Mouse (Mus musculus) adrenal gland, adult (tissue): ENCODE results near the gene Pus7.

Experiments used
- DNase-seq, 2 experiments: peaks; one replicate each; pipeline ENCODE4 v3.0.0; 2022 to 2023; ENCODE audit warnings: low spot score in 1 of 2; ENCODE audit not compliant: inconsistent age in 2 of 2

Pus7 gene

GRCm38 (mm10) chr5:23782931-23783877, at the start of gene Pus7:
Pus7 (minus strand) TSS chr5:23783711.
- peak; percentile 91 to 95 for DNase-seq

DNA sequence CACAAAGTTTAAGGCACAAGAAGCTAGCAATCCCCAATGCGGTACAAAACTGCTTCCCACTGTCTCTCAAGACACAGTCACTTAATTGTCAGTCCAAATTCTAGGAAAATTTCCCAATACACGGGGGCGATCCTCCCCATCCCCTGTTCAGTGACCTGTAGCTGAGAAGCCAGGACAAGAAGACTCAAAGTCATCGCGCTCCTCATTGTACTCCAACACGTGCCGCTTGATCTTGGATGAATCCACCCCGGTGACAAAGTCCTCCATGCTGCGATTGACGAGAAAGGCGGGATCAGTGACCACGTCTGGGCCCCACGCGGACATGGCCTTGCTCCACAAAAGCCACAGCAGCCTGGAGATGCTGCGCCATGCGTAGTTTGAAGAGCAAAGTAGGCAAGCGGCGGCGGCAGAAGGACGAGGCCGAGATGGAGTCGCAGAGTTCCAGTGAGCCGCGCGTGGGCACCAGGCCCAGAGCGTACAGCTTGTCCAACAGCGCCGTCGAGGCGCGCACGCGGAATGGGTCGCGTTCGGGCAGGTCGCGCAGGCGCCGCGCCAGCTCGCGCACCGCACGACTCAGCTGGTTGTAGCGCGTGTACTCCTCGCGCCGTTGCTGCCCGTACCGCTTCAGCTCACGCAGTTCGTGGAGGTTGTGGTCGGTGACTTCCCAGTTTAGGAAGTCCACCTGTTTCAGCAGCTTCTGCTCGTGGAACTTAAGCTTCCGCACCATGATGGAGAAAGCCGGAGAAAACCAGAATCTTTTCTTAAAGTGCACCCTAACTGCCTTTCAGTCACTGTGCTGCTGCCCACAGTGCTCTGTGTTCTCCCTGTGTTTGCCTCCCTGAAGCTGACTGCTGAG, 47.6 kb upstream of the Pus7 start:
- peak; percentile 42 to 63 for DNase-seq

- DNase-seq: peak; percentile 51 to 77
These were observed 43.0 kb upstream of the Pus7 start for GRCm38 (mm10) chr5:23826321-23827004.

DNA sequence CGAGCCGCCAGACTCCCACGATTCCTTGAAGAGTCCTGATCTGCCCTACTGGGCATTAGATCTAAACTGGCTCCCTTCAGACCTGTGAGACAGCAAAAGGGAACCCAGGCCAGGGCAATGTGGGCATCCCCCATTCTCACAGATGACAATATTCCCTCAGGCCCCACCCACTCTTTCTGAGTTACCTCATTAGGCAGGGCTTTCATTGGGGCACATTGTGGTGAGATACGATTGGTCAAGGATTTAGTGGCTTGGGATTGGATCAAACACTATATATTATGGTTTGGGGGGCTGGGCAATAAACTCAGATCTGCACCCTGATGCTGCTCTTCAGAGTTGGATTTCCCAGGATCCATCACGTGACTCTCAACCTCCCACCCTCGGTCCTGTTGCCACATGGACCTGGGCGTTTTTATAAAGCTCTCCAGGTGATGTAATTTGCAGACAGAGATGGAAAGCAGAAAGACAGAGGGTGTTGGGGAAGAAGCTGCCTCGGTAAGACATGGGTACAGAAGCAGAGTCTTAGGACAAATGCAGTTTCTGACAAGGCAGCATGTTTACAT, 40.7 kb upstream of the Pus7 start:
- DNase-seq: no peak

GRCm38 (mm10) chr5:23822306-23822705, 38.8 kb upstream of the Pus7 start:
- no peak for DNase-seq

- no peak for DNase-seq
These were observed 33.2 kb upstream of the Pus7 start for GRCm38 (mm10) chr5:23816681-23817080.

GRCm38 (mm10) chr5:23814841-23815240, 31.3 kb upstream of the Pus7 start:
- DNase-seq: no peak

DNA sequence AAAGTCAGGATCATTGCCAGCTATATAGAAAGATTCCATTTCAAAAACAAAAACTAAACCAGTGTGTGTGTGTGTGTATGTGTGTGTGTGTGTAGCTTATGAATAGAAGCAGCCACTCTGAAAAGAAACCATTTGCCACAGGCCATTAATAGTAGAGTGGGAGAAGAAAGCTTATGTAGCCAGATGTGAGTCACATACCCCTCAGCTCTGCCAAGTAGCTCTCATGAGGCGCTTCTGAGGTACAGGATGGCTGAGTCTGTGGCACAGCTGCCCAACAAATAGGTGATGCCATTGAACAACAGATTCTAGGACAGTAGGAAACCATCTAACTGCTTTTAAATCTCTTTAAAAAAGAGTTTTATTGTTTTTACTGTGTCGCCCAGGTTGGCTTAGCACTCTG, 9.2 kb upstream of the Pus7 start:
- no peak for DNase-seq

DNA sequence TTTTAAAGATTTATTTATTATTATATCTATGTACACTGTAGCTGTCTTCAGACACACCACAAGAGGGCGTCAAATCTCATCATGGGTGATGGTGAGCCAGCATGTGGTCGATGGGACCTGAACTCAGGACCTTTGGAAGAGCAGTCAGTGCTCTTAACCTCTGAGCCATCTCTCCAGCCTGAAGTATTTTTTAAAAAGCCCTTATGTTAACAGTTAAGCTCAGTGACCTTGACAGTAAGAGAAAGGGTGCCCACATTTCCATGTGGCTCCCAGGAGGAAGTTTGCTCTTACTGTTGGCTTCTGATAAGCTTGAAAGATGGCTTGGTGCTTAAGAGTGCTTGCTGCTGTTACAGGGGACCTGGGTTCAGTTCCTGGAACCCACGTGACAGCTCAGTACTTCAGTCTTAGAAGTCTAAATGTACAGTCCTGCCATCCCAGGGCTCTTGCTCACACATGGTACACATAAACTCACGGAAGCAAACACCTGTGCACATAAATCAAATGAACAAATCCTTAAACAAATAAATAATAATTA, 5.6 kb upstream of the Pus7 start:
- DNase-seq: no peak

DNA sequence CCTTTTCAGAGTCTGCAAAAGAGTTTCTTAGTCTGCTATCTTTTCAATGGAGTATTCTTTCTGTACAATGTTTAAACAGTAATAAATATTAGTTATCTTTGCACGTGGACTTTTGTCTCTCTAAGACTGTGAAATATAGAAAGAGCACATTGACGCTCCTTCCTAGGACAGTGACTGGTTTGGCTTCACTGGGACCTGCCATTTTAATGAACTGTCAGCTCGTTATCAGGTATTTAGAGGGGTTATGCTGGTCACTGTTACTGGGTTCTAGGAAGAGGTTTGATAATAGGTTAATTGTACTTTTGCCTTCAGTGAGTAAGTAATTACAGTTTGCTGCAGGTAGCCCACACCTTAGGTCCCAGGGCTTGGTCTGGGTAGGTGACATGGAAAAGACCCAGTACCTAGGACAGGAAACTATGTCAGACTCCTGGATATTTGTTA, 4.9 kb upstream of the Pus7 start:
- no peak for DNase-seq

DNA sequence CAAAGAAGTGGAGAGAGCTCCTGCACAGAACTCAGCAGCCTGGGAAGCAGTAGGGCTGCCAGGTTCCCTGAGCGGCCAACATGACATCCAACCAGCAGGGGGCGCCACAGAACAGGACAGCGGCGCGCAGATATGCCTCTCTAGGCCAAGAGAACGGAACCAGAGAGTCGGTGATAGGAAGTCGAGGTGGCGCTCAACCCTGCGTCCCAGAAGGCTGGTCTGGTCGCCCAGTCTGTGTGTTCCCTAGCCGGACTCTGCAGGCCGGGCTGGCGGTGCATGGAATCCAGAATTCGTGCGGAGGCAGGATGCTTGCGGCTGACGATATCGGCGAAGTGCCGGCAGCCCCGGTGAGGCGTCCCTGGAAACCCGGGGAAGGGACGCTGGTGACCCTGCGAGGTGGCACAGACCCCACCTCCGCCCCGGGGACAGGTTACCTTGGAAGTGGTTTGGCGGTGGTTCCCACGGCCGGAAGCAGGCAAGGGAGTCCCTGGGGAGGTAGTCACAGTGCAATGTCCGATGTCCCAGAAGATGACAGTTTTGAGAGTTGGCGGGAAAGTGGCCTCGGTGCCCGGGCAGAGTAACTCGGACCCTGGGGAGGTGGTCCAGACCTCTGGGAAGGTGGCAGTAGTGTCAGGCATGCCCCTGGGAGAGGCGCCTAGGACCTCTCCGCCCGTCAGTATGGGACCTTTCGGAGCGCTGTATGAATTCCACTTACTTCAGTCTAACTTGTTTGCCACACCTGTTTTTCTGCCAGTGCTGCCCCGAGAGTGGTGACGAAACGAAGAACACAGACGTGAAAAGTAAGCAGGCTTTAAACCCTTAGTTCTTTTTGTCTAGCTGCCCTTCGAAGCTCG, 4.3 kb upstream of the Pus7 start, which contains the start of gene Rint1:
Gene Rint1 (plus strand): TSS at position 176 of the 854 bp plus-strand sequence.
- DNase-seq: peak; percentile 92 to 98

DNA sequence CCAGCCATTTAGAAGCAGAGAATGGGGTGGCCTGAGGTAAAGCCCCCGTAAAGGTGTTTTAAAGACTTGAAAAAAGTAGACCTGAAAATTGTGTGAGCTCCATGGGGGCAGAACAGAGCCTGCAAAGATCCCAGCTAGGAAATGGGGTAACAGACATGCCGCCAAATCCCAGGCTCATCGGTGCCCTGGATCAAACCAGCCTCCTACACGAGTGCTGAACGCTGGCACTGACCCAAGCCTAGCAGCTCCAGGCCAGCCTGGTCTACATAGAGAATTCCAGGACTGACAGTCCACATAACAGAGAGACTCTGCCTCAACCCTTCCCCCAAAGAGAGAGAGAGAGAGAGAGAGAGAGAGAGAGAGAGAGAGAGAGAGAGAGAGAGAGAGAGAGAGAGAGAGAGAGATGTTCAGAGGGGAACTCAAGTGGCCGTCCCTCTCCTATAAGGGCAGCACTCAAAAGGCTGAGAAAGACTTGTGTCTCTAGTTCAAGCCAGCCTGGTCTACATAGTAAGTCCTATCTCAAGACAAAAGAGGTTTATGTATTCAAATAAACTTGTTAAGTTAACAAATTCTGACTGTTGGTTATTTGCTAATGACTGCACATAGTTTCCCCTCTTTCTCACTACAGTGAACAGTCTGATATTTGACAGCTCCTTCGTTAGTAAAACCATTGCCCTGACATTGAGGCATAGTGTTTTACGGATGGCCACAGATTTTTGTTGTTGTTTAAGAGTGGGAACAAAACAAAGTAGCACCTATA, 1.3 kb downstream of the Pus7 start:
- DNase-seq: no peak

- DNase-seq: no peak
These were observed 2.3 kb downstream of the Pus7 start for GRCm38 (mm10) chr5:23781172-23781571.

GRCm38 (mm10) chr5:23780516-23780915, 3.0 kb downstream of the Pus7 start:
- no peak for DNase-seq

DNA sequence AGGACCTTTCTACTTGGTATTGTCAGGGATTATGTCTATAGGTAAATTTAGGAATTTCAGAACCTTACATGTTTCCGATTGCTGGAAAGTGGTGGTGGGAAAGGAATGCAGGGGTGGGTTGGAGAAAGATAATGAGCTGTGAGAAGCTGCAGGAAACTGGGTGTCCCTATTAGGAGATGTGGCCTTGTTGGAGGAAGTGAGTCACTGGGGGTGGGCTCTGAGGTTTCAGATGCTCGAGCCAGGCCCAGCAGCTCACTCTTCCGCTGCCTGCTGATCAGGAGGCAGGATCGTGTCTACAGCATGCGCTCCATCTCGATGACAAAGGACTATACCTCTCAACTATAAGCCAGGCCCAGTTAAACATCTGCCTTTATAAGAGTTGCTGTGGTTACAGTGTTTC, 9.3 kb downstream of the Pus7 start:
- no peak for DNase-seq

DNA sequence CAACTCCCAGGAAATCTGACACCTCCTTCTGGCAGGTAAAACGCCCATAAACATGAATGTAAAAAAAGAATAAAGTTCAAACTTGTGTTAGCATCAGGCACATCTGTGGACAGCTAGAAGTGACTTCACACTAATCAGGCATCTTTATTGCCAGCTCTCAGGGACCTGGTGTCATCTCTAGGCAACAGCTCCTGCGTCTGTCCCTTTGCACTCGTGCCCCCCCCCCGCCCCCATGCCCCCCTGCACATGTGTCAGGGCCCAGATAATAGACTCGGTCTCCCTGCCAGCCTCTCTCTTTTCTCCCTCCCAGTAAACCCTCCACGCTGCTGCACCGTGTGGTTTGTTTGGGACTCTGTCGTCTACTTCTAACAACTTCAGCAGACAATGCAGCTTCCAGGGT, 12.4 kb downstream of the Pus7 start:
- DNase-seq: no peak

GRCm38 (mm10) chr5:23764557-23764956, 19.0 kb downstream of the Pus7 start:
- DNase-seq: no peak

DNA sequence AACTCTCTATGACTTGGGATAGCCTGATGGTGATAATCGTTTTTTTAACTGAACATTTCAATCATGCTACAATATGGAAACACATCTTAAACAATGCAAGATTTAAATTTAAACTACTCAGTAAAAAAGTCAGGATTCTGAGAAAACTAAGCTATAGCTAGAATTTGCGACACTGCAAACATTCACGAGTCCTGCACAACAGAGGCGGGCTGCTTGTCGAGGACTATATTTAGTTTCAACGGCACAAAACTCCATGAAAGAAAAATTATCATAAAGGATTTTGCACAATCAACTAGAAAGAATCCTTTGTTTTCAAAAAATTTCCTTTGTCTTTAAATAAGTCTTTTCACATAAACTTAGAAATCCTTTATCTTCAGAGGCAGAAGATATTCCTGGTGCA, 21.0 kb downstream of the Pus7 start:
- no peak for DNase-seq

DNA sequence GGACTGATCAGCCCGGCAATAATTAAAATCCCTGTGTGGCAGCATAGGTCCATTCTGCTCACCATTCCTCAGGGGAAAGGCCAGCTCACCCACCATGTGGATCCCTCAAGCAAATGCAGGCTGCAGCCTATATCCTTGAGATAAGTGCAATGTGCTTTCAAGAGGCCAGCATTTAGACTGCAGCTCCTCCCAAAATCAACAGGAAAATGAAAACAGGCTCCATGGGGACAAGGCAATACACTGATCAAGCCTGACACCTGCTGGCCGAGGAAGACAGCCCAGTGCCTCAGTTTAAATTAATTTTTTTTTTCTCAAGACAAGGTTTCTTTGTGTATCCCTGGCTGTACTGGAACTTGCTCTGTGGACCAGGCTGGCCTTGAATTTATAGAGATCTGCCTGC, 24.9 kb downstream of the Pus7 start:
- DNase-seq: peak; percentile 27 to 66
